Mouse (Mus musculus): ENCODE measurements around the gene Kcnh7.

Kcnh7 gene

DNA sequence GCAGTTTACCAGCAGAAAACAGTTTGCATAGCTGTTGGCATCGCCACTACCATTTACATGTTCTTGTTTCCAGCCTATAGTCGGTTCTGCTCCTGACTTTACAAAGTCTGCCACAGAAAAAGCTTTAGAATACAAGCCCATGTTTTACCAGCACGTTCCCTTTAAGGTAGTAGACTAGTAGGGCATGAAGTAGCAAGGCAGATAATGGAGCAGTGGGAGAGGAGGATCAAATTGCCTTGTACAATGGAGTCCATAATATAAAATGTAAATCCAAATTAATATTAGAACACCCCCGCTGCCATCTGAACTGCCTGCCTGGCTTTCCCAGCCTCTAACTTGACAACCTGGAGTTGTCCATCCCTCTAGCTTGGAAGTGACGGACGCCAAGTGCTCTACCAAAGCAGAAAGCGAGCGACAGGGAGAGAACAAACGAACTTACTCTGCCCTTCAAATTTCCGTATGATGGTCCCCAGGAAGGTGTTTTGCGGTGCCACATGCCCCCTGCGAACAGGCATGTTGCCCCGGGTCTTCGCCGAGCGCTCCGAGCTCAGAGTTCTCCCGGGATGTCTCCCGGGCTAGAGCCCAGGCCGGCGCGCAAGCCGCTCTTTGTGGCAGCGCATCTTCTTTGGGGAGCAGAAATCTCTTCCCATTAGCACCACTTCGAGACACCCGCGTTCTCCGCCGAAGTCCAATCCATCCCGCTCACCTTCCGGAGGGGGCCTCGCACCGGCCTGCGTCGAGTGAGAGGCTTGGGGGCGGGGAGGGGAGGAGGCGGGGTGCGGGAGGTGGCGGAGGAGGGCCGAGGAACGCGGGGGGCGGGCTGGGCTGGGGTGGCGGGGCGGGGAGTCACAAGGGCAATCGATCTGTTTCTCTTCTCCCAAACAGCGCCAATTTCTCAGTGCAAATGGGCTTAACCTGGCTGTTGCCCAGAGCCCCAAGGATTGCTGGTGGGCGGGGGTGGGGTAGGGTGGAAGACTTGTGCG is at the start of gene Kcnh7:
TSS of gene Kcnh7 (minus strand) at position 725 of the 983 bp plus-strand sequence.
- DNase-seq: no peak

DNA sequence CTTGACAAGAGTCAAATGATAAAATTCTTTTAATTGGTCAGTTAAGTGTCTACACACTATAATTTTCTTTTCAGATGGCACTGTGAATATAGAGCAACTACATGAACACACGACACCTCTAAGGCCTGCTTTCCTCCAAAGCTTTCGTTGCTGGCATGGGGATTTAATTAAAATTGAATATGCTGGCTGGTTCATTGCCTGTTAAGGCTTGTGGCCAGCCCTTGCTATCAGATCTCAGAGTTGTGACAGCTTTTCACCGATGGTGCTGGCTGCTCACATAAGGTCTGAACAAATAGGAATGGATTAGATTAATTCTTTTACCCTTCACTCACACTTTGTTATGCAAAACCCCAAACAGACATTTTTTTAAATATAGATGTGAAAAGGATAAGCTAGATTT is 23.3 kb upstream of the Kcnh7 start:
- no peak for DNase-seq

DNA sequence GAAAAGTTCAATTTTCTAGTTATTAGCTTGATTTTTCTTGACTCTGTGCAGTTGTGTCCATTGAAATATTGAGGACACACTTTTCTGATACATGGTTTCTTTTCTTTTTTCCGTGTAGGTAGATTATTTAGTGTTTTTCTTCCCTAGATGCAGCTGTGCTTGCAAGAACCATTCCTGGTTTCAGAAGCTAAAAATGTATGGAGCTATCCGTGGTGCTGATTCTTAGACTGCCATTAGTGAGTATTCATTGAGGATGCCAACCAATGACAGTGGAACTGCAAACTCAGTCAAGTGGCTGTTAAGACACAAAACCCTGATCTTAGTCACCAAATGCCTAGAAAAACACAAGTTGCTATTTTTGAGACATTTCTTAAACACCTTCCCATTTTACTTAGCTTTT is 1.9 kb upstream of the Kcnh7 start:
- DNase-seq: no peak

DNA sequence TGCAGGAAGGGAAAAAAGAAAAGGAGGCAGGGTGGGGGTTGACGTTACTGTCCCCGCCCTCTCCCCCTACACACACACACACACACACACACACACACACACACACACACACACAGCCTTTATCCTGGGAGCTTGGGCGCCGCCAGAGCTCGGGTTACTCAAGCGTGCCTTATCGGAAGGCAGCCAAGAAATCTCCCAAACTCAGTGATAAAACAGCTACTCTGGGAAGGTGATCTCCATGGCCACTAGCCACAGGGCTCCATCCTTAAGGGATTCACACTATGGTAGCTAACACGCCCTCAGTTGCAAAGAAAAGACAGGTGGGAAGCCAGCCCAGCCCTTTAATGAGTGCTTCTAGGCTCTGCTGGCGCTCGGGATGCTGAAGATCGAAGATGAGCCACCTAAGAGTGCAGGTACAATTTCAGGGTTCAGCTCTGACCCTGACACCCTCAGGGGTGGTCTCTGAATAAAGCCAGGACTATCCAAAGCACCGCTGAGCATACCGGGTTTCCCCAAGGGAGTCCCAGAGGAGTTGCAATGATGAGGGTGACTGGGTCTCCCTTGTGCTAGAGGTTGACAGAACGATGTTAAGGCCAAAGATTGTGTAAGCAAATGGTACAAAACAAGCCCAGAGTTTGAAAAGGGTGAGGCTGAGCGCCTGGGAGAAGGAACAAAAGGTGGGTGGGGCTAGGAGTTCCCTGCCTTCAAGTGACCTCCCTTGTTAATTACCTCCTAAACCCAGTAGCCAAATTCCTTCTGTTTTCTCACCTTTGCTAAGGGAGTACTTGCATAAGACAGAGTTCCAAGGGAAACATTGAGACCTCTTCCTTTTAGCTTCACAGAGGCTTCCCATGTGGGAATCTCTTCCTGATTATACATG is 704 bp upstream of the Kcnh7 start:
- no peak for DNase-seq

DNA sequence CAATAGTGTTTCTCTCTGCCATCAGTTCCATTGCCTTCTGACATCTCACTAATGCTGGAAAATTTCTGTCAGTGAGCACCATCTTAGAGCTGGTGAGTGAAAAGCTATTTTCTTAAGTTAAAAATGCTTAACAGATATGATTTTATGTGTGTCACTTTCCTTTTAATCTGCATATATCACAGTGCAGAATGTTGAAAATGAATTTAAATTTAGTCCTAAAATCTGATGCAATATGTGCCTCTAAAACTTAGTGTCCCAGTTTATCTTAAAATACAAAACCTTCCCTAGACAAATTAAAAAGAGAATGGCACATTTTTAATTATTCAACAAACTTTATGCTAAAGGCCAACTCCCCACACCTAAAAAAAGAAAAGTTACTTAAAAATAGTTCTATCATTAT is 30.4 kb downstream of the Kcnh7 start:
- DNase-seq: no peak

DNA sequence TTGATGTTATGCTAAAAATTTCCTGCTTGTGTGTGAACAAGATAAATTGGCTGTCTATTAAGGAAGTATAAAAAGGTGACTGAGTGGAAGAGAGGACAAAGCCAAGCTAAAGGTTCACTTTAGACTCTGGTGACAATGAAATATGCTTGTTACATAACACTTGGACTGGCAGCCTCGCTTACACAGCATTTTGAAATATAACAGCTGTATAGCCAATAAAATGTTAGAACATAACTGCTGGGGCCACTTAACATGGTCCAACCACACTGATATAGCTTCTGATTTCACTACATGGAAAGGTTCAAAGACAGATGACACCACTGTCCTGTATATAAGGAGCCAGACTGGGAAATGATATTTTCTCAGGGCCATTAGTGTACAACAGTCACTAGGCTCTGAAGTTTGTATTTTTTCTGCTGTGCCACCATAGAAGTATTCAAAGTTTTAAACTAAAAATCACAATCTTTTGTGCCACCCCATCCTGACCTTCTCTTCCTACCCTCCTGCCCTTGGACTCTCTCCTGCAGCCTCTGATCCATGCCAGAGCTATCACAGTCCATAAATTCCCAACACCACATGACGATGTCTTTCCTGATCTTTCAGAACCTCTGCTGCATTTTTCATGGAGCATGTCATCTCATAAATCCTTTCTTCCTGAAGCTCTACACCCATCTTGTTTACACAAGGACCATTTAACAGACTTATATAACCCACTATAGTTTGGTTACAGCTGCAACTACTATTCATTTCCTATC is 56.1 kb downstream of the Kcnh7 start:
- no peak for DNase-seq

DNA sequence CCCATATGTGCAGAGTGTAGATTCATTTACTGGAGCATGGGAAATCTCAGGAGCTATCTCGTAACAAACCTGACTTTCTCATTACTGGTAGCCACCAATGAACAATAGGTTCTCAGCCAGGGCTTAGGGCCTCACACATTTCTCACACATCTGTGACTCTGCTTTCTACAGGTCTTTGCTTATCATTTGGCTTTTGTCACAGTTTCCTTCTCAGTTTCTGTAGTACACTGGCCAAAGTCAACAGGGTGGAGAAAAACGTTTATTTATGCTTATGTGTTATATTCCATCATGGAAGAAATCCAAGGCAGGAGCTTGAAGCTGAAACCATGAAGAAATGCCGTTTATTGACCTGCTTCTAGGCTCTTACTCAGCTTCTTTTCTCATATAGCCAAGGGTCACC is 63.8 kb downstream of the Kcnh7 start:
- no peak for DNase-seq

DNA sequence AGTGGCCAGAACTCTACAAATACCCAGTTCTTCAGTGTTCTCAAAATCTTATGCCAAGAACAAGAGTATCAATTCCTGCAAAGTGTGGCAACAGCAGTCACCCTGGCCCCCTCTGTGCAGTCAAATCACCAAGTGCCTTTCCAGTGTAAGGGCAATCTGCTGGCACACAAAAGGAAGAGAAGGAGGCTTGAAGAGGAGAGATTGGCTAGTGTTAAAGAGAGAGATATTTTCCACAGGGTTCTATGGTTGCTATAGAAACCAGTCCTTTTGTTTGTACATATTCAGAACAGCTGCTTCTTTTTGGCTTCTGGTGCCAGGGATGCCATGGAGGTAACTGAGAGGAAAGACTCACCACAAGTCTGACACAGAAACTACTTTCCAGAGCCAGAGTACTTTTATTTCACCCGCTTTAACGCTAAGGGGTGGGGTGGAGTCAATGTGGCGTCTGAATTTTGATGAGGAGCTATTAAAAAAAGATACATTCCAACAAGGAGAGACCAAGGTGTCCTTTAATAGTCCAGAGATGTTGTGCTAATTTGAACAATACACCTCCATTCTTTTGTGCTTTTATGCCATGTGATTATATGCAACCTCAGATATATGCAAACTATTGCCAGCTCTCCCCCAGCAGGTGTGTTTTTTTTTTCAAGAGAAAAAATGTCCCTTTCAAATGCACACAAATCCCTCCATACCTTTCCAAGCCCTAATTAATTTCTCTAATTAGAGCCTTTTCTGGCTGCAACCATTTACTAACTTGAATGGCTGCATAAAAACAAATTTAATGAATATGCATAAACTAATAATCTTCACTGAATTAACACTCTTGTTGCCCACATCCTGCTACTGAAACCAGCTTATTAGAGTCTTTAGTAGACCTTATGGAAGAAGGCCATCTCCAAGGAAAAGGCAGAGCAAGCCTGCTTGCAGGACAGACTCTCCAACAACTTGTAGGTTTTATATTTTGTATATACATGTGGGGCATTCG is 66.6 kb downstream of the Kcnh7 start:
- DNase-seq: no peak

DNA sequence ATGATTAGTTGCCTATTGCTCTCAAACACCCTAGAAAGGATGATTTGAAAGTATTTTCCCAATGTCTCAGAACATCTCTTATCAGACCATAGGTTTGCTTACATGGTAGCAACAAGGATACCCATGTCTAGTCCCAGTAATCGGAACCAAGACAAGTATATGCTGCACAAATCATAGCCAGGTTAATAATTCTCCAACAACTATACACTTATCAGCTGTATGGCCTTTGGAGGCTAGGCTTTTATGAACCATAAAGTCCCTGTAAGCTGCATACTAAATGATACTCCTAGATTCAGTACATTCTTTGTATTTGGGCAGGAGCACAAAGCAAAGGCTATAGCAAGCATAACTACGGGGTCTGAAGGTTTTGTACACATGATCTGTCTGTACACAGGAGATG is 78.1 kb downstream of the Kcnh7 start:
- DNase-seq: no peak

DNA sequence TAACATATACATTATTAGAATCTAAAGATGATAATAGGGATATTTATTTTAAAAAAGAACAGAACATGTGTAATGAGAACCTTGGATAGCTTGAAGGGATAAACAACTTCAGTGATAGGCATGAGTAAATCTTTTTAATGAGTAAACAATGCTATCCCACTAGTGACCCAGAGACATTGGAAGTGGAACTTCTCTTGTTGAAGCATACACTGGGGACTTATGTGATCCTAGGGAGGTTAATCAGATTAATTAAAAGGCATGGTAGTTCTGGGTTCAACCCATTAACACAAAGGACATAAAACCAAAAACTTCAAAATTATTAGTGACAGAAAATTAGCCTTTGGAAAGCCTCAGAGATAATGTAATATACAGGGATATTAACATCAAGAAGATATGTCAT is 84.4 kb downstream of the Kcnh7 start:
- no peak for DNase-seq

DNA sequence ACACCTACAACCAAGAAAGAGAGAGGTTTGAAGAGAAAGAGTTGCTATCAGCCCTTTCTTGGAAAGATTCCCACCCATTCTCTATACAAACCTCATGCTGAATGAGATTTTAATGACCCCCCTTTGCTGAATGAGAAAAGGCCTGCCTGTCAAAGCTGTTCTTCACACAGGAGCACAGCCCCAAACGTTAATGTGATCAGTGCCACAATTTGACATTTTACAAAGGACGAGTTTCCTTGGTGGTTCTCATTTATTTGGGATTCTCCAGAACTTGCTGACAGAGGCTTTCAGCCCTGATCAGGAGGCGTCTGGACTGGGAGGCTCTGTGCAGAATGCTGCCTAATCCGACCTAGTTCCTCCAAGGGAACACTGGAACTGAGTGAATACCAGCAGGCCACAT is 92.3 kb downstream of the Kcnh7 start:
- DNase-seq: no peak

DNA sequence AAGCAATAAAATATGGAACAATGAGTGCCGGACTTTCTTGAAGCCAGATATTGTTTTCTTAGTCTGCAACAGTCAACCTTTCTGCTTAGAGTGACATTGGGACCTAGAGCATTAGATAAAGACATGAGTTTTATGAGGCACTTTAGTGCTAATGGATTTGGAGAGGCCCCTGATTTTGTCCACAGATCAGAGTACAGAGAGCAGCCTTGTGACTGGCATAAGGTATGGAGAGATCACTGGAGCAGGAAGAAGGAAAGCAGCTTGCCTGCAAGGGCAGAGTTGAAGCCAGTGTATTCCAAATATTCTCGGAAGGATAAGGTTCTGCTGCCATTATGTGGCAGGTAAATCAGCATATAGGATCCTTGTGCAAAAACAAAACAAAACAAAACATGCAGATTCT is 93.6 kb downstream of the Kcnh7 start:
- DNase-seq: no peak

DNA sequence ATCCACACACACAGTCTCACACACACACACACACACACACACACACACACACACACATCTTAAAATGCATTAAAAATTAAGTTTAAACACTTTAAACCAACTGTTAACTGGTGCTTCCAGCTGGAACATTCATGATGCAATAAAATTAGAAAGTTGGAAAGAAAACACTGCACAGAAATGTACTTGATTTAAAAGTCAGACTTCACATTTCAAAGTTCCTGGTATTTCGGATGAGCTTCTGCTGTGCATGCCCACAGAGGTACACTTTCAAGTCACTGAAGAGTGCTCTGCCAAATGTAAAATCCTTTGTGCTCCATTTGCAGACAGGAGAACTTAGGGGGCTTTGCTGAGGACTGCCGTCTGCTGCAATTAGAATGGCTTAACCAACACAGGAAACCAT is 125.7 kb downstream of the Kcnh7 start:
- no peak for DNase-seq

DNA sequence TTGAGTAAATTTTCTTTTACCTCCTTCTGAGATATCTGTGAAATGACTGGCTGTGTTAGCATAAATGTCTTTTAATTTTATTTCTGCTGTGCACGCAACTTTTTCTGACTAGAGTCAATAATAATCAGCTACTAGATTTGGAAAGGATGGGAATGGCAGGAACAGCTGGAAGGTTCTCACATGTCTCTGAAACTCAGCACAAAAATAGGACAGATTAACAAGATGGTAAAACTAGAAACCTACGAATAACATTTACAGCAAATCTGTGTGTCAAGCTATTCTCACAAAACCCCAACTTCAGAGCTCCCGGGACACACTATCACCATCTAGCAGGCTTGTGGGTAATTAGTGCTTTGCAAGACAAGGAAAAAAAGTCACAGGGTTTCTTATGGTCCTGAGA is 134.2 kb downstream of the Kcnh7 start:
- DNase-seq: no peak

DNA sequence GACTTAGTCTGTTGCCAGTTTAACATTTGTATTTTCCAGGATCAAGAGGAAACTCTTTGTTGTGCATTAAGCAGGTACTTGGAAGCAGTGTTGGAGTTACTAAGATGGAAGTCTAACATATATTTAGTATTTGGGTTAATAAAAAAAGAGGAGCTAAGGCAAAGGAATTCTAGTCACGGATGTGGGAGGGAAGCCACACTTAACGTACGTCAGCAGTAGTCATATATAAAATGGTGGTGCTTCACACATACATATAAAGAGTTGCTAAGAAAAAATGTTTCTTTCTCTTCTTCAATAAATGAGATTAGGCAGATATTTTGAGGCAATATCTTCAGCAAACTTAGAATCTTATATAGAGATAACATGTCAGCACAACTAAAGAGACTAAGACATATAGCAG is 144.4 kb downstream of the Kcnh7 start:
- DNase-seq: no peak

DNA sequence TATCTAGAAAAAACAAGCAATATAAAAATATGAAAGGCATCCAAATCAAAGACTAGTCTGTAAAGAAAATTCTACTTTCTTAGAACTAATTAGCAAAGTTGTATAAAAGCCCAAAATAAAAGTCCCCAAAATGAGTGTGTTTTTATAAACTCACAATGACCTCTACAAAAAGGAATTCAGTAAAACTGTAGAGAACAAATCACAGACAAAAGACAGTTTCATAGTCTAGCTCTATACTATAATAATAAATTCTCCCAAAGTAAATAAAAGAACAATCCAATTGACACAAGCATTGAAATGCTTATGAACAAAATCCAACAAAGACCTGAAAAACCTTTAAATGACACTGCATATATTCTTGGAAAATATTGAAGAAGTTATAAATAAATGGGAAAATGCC is 169.2 kb downstream of the Kcnh7 start:
- DNase-seq: no peak

DNA sequence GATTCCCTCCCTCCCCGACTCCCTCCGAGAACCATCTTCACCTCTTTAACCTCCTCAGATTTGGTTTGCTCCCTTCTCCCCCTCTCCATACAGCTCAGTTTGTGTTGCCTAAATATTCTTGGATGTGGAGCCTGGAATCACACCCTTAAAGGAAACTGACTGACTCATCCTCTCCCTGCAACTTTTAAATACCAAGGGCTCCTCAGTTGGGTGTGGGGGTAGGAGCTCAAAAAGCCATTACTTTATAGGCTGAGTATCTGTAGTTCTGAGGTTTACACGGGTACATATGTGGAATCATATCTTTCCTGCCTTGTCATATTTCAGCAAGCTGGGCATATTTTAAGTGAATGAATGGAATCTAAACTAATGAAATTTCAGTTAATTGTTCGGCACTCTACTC is 174.9 kb downstream of the Kcnh7 start:
- no peak for DNase-seq

DNA sequence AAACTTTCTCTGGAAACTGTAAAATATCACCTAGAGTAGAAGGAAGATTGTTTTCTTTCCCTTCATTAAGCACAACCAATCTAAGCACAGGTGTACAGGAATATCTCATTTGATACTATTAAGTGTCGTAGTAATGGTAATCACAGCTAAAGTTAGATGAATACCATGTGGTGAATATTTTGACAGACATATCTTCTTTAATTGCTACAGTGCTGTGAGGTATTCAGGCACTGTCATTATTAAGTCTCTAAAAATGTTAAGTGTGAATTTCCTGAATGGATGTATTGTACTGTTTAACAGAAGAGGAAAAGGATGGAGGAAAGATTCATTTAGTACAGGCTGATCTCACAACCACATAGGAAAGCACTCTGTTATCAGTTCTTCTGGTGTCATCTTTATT is 181.3 kb downstream of the Kcnh7 start:
- no peak for DNase-seq

DNA sequence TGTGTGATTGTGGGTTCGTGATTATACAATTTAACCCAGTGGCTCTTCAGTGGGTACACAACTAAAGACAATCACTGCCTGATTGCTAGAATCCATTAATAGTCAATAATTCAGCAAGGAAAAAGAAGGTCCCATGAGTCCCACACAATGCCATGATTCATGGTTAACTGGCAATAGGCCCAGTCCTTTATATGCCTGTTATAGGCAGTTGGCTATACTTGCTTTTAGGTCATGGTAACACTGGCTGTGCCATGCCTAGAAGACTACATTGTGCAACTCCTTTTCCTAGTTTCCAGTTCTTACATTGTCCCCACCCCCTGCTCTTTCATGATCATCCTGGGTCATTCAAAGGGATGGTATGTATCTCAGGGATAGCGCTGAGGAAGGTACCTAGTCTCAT is 186.4 kb downstream of the Kcnh7 start:
- DNase-seq: no peak

DNA sequence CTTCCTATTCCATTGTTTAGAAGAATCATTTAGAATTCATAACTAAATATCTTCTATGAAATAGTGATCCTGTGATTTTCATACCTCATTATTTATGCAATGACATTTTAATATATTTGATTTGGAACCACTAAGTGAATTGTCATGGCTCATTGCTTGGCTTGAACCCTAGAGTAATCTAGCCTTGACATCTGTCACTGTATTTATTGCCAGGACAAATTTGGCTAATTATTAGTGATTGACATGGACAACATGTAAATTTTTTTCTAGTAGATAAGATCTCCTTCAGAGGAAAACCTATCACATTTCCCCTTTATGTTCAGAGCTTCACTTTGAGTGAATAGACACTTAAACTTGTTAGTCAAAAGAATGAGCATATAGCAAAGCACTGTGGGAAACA is 195.5 kb downstream of the Kcnh7 start:
- no peak for DNase-seq

DNA sequence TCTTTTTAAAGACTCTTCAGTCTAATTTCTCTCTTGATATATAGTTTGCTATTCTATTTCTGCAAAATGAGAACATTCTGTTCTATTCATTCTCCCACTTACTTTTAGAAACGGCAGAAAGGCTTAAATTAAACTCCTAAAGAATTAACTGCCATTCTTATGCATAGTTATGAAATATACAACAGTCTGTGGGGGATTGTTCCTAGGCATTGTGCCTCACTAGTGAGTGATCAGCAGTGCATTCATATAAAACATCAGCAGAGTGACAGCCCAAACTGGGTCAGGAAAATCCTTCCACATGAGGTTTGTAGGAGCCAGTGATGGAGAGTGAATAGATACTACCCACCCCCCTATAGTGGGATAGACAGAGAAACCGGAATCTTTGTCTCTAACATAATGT is 200.2 kb downstream of the Kcnh7 start:
- DNase-seq: no peak

All from lung, postnatal 14 days (tissue).